Mouse (Mus musculus): ENCODE measurements at regions not wholly inside any gene's neighbourhood (a gene's known extent, or its start where the extent isn't known, plus 50 kb on each side); places are given as distances from the start of the nearest gene placed in this dataset.

- intact Hi-C loops (cut with DNase I), result no loop called here
- DNase-seq, result no peak
Observed at GRCm38 (mm10) chr10:17387296-17387695, 335.7 kb upstream of the Cited2 start.

- intact Hi-C loops (cut with DNase I), result no loop called here
- DNase-seq, result no peak
Observed at GRCm38 (mm10) chr10:17395495-17396224, 327.4 kb upstream of the Cited2 start.

DNA sequence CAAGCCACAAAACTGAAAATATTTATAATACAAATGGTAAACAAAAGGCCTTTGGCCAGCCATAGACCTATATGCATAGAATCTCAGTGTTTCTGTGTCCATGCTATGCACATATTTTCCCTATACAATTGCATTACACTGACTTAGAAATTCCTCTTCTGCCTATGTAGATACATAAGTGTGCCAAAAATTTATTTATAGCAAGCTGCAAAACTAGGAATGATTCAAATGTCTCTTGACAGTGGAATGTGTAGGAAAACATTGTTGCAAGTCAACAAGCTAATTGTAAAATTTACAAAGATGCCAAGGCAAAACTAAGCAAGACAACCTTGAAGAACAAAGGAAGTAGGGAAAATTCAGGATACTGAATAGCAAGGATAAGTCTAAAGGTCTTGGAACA, 319.1 kb upstream of the Cited2 start:
- intact Hi-C loops (cut with DNase I), result no loop called here
- DNase-seq, result no peak

- intact Hi-C loops (cut with DNase I), result no loop called here
- DNase-seq, result no peak
Observed at GRCm38 (mm10) chr10:17407854-17408606, 315.0 kb upstream of the Cited2 start.

GRCm38 (mm10) chr10:17408781-17409180, 314.2 kb upstream of the Cited2 start:
- intact Hi-C loops (cut with DNase I), result no loop called here
- DNase-seq, result no peak

DNA sequence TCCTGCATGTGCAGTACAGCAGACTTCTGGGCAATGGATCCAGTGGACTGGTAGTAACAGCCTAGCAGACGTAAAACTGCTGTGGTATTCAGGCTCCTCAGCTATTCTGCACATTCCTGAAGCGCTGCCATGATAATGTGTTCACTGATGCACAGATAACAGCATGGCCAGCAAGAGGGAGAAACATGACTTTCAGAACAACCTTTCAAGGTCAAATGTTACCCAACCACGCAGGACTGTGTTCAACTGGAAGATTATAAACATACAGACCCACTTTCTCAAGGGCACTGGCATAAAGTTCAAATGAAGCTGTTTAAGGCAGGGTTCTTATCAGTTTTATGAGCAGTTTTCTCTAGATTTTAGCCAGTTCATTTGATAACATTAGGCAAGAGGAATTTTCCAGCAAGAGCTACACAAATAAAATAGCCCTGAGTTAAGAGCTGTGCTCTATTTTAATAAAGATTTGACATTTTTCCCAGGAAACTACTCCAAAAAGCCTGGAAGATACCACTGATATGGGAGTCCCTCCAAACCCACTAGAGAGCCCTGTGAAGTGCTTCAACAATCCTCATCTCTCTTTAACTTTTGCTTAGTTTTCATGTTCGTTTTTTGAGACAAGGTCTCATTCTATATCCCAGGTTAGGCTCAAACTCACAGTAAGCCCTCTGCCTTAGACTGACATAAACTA, 311.6 kb upstream of the Cited2 start:
- intact Hi-C loops (cut with DNase I), result no loop called here
- DNase-seq, result peak in 1 of 2 experiments; percentile 2

DNA sequence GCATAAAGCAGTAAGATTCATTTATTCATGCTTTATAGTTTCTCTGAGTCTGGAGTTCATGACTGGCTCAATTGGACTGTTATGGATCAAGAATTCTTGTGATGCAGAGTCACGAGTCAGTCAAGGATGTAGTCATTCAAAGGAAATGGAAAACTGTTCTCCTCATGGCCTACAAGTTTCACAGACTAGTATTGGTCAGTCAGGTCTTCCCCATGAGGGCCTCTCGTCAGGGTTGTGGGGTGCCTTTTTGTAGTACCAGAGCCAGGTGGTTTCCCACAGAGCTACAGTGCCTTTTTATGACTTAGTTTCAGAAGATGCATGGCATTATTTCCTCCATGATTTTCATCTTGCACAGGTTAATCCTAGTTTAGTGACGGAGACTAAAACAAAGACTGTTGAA, 307.9 kb upstream of the Cited2 start:
- no peak for DNase-seq
- intact Hi-C loops (cut with DNase I), result no loop called here

DNA sequence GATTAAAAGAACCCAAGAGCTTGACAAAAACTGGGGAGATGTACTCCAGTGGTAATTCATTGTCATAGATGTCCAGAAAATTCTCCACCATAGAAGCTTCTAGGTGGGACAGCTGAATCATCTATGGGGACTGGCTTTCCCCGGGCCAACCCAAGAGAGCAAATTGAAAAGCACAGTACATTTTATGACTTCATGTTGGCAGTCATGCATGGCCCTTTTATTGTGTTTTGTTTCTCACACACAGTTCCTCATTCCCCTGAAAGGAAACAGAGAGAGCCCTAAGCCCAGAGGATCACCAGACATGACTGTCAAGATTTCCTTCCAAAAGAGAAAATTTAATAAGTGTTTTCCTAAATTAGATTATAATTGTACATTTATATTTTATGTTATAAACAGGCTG, 306.9 kb upstream of the Cited2 start:
- intact Hi-C loops (cut with DNase I), result no loop called here
- no peak for DNase-seq

- intact Hi-C loops (cut with DNase I), result no loop called here
- no peak for DNase-seq
Observed at GRCm38 (mm10) chr10:17417394-17417793, 305.6 kb upstream of the Cited2 start.

GRCm38 (mm10) chr10:17418227-17418685, 304.8 kb upstream of the Cited2 start:
- DNase-seq, result peak; percentile 13 to 32
- intact Hi-C loops (cut with DNase I), result no loop called here

DNA sequence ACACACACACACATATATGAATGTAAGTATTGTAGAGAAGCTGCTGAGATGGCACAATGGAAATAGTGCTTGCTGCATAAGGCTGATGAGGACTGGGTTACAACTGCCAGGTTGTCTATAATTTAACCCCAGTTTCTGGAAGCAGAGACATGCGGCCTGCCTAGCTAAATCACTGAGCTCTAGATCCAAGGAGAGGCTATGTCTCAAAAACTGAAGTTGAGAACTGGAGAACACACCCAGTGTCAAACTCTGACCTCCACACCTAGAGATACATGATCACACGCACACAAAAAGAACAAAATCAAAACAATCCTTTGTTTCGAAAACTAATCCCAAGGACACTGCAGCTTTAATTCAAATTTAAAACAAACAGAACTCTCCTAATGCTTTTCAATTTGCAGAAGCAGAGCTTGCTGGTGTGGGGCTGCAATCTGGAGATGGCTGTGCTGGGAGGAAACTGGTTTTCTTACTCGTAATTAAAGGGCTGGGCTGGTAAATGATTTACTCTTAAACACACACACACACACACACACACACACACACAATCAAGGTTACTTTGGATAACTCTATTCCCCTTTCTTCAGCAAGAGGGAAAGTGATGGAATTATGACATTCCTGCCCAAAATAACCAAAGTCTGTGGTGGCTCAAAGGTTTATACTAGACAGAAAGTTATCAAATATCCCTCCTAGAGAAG, 299.3 kb upstream of the Cited2 start:
- intact Hi-C loops (cut with DNase I), result no loop called here
- DNase-seq, result no peak

- DNase-seq, result no peak
Observed at GRCm38 (mm10) chr10:17426197-17426596, 296.8 kb upstream of the Cited2 start.

DNA sequence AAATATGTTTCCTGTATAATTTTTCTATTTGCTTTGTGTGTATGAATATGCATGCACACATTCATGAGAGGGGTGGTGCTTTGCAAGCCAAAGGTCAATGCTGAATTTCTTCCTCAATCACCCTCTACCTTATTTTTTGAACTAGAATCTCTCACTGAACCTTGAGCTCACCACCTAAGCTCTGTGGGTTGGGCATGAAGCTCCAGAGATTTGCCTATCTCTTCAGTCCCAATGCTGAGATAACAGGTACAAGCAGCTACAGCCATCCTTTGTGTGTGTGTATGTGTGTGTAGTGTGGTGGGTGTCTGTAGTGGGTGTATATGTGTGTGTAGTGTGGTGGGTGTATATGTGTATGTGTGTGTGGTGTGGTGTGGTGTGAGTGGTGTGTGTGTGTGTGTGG, 295.7 kb upstream of the Cited2 start:
- DNase-seq, result no peak
- intact Hi-C loops (cut with DNase I), result no loop called here

More at GRCm38 (mm10) chr10:17426197-17426596, 296.8 kb upstream of the Cited2 start:
- intact Hi-C loops (cut with DNase I), result no loop called here

DNA sequence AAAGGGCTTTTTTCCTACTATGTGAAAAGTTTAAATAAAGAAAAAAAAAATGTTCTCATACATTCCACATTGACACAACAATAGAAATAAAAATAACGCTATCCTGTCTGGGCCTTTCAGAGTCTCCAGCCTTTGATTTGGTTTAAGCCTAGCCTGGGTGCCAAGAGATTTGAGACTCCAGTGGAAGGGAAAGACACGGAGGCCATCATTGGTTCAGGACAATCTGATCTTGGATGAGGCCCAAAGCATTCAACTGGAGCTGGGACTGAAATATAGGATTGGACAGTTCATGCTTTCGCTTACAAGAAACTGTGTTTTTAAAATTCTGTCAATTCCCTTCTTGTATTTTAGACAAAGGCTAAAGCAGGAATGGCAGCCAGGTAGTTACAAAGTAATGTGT, 294.7 kb upstream of the Cited2 start:
- no peak for DNase-seq
- intact Hi-C loops (cut with DNase I), result no loop called here

DNA sequence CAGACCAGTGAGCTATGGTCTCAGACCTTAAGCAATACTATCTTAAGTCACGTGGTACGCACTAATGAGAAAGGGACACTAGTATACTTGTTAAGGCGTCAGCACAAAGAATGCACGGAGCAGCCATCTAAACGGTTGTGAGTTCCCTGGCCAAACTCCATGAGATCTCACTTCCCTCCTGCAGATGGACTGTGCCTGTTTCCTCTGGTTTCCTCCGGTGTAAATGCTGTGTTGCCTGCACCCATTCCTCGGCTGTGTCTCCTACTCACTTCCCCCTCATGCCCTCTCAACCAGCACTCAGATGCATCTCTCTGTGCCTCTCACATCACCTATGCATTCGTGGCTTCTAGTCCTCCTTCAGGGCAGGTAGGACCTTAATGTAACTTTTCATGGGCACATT, 291.9 kb upstream of the Cited2 start:
- no peak for DNase-seq
- intact Hi-C loops (cut with DNase I), result no loop called here

- intact Hi-C loops (cut with DNase I), result no loop called here
- no peak for DNase-seq
Observed at GRCm38 (mm10) chr10:17434098-17434497, 288.9 kb upstream of the Cited2 start.

DNA sequence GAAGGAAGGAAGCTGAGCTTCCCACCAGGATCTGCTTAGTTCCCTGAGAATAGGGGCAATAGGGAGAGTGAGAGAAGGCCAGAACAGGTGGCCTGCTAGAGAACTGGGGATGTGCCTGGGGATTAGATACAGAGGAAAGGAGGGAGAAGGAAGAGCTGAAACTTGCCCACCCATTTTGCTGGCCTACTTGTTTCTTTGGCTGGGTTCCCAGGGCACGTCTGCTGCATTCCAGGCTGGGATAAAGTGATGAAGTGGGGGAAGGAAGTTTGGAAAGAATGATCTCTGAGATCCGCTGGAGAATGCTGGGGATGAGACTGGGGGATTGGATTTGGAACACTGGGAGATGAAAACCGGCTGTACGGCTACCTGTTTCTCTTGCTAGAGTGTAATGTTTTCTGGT, 272.8 kb upstream of the Cited2 start:
- peak; percentile 7 to 27 for DNase-seq
- intact Hi-C loops (cut with DNase I), result no loop called here

DNA sequence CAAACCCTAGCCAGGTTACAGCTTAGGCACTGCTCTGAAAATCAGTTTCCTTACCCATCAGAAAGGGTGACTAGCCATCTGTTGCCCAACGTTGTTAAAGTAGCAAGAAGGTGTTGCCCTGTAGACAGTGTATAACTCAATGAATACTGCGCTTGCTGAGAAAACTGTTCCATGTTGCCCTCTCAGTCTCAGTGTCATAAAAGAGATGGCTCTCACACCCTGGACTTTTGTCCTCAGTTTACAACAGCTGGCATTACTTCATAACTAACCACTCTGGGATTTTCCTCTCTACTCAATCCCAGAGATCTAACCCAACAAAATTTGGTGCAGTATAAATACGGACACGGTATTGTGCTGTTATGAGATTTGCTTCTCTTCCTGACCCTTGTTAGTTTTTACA, 252.1 kb upstream of the Cited2 start:
- intact Hi-C loops (cut with DNase I), result no loop called here
- DNase-seq, result no peak

- intact Hi-C loops (cut with DNase I), result no loop called here
Observed at GRCm38 (mm10) chr10:17472536-17472935, 250.5 kb upstream of the Cited2 start.

DNA sequence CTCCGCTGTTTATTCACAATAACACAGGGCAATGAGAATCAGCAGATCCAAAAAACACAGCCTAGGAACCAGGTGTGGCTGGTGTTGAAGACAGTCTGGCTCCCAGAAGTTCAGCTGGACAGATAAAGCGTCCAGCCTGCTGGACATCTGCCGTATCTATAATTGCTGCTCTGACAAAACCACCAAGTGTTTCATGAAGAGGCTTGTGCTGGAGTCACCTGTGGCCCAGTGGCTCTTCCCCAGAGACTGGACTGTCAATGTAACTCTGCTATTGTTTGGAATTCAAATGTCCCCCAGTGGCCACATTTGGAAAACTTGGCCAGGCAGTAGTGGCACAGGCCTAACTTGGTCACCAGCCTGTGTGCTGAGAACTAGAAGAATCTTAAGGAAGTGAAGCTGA, 247.0 kb upstream of the Cited2 start:
- intact Hi-C loops (cut with DNase I), result no loop called here
- no peak for DNase-seq

More at GRCm38 (mm10) chr10:17472536-17472935, 250.5 kb upstream of the Cited2 start:
- no peak for DNase-seq

GRCm38 (mm10) chr10:17476720-17477119, 246.3 kb upstream of the Cited2 start:
- peak; percentile 36 to 49 for DNase-seq
- intact Hi-C loops (cut with DNase I), result no loop called here
